Mouse (Mus musculus) kidney, postnatal 10 days (tissue): ENCODE measurements at regions not wholly inside any gene's neighbourhood (a gene's known extent, or its start where the extent isn't known, plus 50 kb on each side); places are given as distances from the start of the nearest gene placed in this dataset.

ENCODE experiments used
- DNase-seq: peaks from one replicate; pipeline ENCODE4 v3.0.0; 2021; ENCODE audit warnings: mixed read lengths

GRCm38 (mm10) chr1:80025863-80026616, 165.1 kb upstream of the Serpine2 start:
- DNase-seq, result no peak

DNA sequence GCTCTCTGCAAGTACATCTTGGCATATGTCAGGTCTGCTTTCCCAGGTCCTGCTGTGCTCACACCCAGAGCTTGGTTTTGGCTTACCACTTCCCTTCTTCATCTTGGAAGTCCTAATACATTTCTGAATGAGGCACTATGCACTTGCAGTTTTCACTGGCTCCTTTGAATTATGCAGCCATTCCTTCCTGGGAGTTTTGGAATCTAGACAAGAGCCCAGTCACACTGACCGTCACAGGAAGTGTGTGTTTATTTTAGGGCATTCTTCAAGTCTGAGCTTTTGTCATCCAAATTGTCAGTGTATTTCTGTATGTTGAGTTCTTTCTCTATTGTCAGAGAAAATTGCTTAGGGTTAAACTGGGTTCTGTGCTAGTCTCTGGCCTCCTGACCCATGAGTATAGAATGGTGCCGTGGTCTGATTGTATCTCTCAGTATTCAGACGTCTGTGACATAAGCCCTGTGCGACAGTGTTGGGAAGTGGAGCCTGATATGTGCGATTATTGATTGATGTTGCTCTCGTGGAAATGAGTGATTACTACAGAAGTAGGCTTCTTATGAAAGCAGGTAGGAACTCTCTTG, 162.6 kb upstream of the Serpine2 start:
- DNase-seq, result peak; percentile 38

GRCm38 (mm10) chr1:80021866-80022265, 160.9 kb upstream of the Serpine2 start:
- no peak for DNase-seq

DNA sequence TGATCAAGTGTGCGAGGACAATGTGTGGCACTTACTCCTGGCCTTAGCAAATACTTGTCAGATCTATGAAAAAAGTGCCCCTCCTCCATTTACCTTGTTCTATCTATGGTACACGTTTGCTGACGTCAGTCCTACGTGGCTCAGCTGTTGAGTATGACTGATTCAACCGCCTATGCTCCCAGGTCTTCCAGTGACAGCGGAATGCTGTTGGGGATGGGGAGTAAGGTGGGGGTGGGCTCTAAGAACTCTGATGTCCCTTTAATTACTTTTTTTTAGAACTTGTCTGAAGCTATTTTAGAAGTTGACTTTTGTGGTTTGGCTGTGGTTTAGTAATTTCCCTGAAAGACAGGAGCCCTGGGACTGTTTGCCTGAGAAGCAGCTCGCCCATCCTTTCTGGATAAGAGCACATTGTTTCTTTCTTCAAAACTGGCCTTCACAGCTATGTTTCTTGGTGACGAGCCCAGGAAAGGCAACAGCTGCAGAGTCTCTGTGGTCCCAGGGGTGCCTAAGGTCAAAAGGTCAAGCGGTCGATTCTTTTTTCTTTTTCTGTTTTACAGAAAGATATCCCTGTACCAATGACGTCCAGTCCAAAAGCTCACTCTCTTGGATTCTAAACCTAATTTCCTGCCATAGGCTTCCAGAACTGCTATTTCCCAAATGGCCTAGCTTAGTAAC, 157.5 kb upstream of the Serpine2 start:
- DNase-seq, result peak; percentile 80

DNA sequence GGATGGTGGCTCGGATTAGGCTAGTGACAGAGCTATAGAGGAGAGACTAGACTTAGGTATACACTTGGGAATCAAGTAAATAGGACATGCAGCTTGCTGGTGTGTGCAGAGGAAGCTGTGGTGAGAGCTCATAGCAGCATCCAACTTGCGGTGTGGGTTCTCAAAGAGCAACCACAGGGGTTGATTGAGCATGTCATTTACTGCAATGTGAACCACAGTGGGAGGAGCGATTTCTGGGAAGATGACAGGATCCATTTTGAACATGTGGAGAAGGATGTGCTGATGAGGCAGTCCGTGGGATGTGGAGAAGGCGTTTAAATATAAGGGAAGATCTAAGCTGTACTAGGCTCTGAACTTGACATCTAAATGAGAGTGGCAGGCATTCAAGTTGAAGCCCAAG, 154.5 kb upstream of the Serpine2 start:
- DNase-seq, result no peak

- DNase-seq, result no peak
Observed at GRCm38 (mm10) chr1:80014586-80014985, 153.6 kb upstream of the Serpine2 start.

- DNase-seq, result peak; percentile 32
Observed at GRCm38 (mm10) chr1:80010724-80011123, 149.7 kb upstream of the Serpine2 start.

GRCm38 (mm10) chr1:79999081-79999480, 138.1 kb upstream of the Serpine2 start:
- DNase-seq, result peak; percentile 65

DNA sequence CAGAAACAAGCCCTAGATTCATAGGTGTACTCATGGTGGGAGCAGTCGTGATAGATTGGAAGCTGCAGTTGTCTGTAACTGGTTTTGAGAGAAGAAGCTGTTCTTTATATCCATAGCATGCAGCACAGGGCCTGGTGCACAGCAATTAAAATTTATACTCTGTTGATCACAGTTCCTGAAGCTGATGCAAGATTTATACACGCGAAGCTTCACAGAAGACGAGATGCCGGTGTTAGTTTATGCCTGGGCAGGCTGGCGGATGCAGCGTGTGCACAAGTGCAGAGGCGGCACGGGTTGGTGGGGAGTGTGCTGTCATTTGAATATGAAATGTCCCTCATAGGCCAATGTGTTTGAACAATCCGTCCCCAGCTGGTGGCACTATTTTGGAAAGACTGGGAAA, 136.9 kb upstream of the Serpine2 start:
- no peak for DNase-seq

DNA sequence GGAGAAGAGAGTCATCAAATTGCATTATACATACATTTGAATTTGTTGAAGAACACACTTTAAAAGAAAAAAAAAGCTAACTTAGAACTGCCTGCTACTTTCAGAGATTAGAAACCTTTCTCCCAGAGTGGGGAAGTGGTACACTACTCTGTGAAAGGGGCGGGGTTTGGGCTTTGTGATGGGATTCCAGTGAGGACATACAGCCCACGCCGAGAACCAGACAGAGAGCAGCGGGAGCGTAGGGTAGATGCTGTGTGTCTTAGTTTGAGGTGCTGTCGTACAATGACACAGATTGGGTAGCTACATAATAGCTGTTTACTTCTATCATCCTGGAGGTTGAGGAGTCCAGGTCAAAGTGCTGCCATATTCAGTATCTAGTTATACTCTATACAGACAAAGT, 136.5 kb upstream of the Serpine2 start:
- DNase-seq, result no peak

GRCm38 (mm10) chr1:79984721-79985120, 123.7 kb upstream of the Serpine2 start:
- no peak for DNase-seq

DNA sequence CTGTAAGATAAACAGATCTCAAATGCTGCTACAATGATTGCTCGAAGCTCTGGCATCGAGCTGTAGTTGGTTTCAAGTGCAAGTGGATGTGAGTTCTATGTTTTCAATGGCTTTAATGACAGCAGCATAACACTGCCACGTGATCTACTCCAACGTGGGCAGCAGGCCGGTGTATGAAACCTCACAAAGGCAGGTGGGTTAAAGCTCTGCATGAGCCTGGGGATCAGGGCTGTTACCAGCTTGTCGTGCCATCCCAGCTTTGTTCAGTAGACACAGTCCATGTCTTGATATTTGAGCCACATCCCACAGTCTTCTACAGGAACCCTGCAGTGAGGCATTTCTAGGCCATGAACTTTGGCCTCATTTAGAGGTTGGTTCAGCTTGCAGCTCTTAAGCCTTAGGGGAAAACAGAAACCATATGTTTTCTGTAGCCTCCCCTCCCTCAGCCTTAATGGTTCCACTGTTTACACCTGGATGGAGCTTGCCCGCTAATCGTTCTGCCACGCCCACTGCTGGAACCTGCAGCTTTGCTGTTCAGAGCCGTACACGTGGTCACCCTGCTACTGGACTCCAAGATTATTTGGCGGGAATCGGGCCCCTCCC, 121.8 kb upstream of the Serpine2 start:
- DNase-seq, result no peak

DNA sequence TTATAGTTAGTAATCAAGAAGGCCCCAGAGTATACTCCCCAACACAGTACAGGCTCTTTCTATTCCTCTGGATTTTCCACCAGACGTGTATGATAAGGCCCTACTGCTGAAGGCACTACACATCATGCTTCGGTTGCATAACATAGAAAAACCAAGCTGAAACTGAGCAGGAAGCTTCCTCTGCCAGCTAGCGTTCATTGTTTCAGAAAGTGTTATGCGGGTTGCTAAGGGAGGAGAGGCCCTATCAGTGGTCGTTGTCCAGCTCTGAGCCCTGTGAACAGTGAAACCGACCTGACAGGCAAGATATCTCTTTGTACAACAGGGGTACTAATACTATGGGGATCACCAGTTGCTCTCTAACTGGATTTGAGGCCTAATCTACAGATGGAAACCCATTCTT, 118.9 kb upstream of the Serpine2 start:
- DNase-seq, result no peak

- no peak for DNase-seq
Observed at GRCm38 (mm10) chr1:79978156-79978555, 117.2 kb upstream of the Serpine2 start.

DNA sequence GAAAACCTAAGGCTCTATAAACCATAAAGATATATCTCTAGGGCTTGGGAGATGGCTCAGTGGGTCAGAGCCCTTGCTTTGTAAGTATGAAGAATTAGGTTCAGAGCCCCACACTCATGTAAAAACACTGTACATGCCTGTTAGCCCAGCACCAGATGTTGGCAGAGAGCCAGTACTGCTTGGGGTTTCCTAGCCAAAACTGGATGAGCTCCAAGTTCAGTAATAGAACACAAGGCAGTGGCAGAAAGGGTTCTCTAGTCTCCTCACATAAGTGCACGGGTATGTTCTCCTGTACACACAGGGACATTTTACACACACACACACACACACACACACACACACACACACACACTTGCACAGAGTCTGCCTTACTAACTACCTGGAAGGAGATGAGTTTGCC, 95.1 kb upstream of the Serpine2 start:
- peak; percentile 75 for DNase-seq

DNA sequence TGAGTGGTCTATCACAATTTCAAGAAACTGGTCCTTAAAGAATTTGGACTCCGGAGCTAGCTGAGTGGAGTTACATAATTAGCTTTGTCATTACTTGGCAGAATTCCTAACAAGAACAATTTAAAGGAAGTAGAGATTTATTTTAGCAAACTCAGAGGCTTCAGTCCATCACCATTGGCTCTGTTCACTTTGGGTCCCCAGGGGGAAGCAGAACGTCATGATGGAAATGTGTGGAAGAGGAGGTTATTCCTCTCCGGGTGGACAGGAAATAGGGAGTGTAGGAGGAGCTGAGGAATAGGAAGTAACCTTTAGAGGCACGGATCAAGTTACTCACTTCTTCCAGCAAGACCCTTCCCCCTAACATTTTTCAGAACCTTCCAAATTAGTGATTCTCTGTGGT, 83.3 kb upstream of the Serpine2 start:
- DNase-seq, result peak; percentile 34

GRCm38 (mm10) chr1:79932435-79932834, 71.5 kb upstream of the Serpine2 start:
- no peak for DNase-seq

GRCm38 (mm10) chr1:79927740-79928139, 66.8 kb upstream of the Serpine2 start:
- no peak for DNase-seq

GRCm38 (mm10) chr1:79925776-79926175, 64.8 kb upstream of the Serpine2 start:
- peak; percentile 15 for DNase-seq

- DNase-seq, result peak; percentile 64
Observed at GRCm38 (mm10) chr1:79921890-79922289, 60.9 kb upstream of the Serpine2 start.

DNA sequence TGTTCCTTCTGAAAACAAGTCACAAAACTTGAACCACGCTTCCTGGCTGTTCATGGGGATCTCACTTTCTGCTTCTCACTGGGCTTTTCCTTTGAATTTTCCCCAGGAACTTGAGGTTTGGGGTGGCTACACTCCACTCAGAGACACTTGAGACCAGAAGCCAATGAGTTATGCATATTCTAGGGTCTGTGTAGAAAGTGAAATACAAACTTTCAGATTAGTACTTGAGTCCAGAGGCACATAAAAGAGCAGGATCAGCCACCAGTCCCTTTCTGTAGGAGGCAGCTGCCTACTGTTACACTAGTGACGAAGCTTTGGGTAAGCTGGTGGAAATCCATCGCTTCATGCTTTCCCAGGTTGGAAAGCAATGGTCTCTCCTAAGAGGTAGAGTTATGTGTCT, 60.4 kb upstream of the Serpine2 start:
- no peak for DNase-seq

DNA sequence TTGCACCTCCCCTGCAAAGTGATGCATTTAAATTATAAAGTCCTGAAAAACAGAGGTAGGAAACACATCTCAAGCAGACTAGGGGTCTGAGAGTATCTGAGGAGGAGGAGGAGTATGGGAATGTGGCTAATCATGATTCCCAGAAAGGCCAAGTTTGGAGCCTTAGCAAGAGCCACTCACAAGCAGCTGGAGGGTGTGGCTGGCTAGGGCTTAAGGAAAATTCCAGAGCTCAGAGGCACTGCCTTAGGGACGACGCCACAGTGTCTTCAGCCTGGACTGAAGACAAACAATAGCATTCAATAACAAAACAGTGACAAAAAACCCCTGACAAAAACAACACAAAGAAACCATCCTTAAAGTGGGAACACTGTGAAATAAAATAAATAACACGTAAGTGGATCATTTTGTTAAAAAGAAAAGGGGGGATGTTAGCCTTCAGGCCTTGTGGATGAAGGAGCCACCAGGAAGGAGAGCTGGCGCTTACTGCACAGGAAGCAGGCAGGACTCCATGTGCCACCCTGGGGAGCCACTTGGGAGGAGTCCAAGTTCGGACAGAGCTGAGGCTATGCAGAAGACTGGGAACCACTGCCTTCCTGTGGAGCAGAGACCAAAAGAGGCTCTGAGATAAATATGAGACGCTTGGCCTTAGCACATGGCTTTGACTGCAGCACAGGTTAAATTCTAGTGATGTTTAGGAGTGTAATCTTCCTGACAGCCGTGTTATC, 56.6 kb upstream of the Serpine2 start:
- DNase-seq, result peak; percentile 46
